Mouse (Mus musculus): Measurements from ENCODE around the gene Cd320. TPM values are rescaled to one million over a fixed set of nuclear protein-coding genes. Genes with fewer than 3 reads are reported as not detected.
"Not testable (repeated sequence)": the region's sequence is repeated elsewhere in the genome, so short reads cannot be mapped to it uniquely, and the experiment has no call there.

The Cd320 gene
- polyA plus RNA-seq, 1 experiment from 2014 or later: 74.0 TPM

DNA sequence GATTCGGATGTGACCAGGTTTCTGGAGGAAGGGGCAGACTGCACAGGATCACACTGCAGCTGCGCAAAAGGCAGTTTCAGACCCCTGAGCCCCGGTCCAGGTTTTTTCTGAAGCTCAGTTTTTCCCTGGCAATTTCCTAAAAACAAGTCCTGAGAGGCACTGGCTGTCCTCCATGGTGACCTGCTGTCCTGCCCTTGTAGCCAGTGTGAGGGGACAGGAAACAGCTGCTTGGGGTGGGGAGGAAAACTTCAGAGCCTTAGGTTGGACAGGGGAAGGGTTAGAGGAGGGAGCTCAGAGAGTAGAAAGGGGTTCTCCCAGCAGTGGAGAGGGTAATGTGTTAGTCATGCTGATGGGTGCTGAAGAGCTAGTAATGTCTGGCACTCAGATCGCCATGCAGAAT is 29.9 kb upstream of the Cd320 start:
- Histone ChIP-seq H3K4me3 (peak overlapping the region; percentile 6), H3K4me1 (peaks cover 48% of the 10 kb centered on the region), H3K36me3 (no peaks in the 10 kb centered on the region), H3K9me3 (no peaks in the 10 kb centered on the region), H3K4me2 (peak overlapping the region; percentile 90), H3K27ac (peak overlapping the region; percentile 65), H3K27me3 (no peaks in the 10 kb centered on the region), H3K9ac (0 out of 2 replicates have a peak overlapping the region, but pooled peaks have one; percentile 16)
- 36% methylated on average over 4 of the region's 4 CpGs for WGBS
- no peak for ATAC-seq (ENCODE audit: borderline replicate concordance, extremely low read depth, low FRiP score, low TSS enrichment)

DNA sequence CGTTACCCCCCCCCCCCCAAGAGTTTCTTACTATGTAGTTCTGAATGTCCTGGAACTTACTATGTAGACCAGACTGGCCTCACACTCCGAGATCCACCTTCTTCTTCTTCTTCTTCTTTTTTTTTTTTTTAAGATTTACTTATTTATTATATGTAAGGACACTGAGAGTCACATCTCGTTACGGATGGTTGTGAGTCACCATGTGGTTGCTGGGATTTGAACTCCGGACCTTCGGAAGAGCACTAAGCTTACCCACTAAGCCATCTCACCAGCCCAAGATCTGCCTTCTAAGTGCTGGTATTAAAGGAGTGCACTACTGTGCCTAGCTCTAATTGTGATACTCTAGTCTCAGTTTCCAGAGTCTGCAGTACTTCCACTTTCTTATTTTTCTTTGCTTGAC is 27.5 kb upstream of the Cd320 start:
- peaks cover 54% of the 10 kb centered on the region for H3K4me1 ChIP-seq
- 90% methylated on average over 5 of the region's 6 CpGs for WGBS
- no peak for ATAC-seq (ENCODE audit: borderline replicate concordance, extremely low read depth, low FRiP score, low TSS enrichment)
- H3K4me2 ChIP-seq: no peak overlapping the region
- H3K27ac ChIP-seq: no peak overlapping the region
- no peak overlapping the region for H3K4me3 ChIP-seq
- peaks cover 20% of the 10 kb centered on the region for H3K36me3 ChIP-seq
- no peaks in the 10 kb centered on the region for H3K27me3 ChIP-seq
- no peaks in the 10 kb centered on the region for H3K9me3 ChIP-seq
- H3K9ac ChIP-seq: no peak overlapping the region

GRCm38 (mm10) chr17:33816612-33817011 is 26.3 kb upstream of the Cd320 start:
- ATAC-seq (ENCODE audit: borderline replicate concordance, extremely low read depth, low FRiP score, low TSS enrichment): no peak
- Histone ChIP-seq H3K36me3 (peaks cover 32% of the 10 kb centered on the region), H3K9me3 (no peaks in the 10 kb centered on the region), H3K4me3 (peak overlapping the region; percentile 59), H3K27me3 (no peaks in the 10 kb centered on the region), H3K9ac (peak overlapping the region; percentile 69), H3K4me1 (peaks cover 44% of the 10 kb centered on the region), H3K4me2 (peak overlapping the region; percentile 86), H3K27ac (peak overlapping the region; percentile 97)
- WGBS: 25% methylated on average over 5 of the region's 5 CpGs

GRCm38 (mm10) chr17:33817184-33817968 is 25.5 kb upstream of the Cd320 start:
- no peaks in the 10 kb centered on the region for H3K27me3 ChIP-seq
- WGBS: under 1% methylated on average over 89 of the region's 89 CpGs
- peaks cover 42% of the 10 kb centered on the region for H3K4me1 ChIP-seq
- peak; percentile 97 for ATAC-seq (ENCODE audit: borderline replicate concordance, extremely low read depth, low FRiP score, low TSS enrichment)
- peaks cover 39% of the 10 kb centered on the region for H3K36me3 ChIP-seq
- H3K9ac ChIP-seq: peak overlapping the region; percentile 69
- H3K9me3 ChIP-seq: no peaks in the 10 kb centered on the region
- H3K27ac ChIP-seq: peak overlapping the region; percentile 97
- peak overlapping the region; percentile 86 for H3K4me2 ChIP-seq
- peak overlapping the region; percentile 59 for H3K4me3 ChIP-seq

GRCm38 (mm10) chr17:33817969-33818643 is 24.8 kb upstream of the Cd320 start:
- 17% methylated on average over 33 of the region's 33 CpGs for WGBS
- H3K9ac ChIP-seq: peak overlapping the region; percentile 65
- H3K27me3 ChIP-seq: no peaks in the 10 kb centered on the region
- H3K9me3 ChIP-seq: no peaks in the 10 kb centered on the region
- peaks cover 44% of the 10 kb centered on the region for H3K36me3 ChIP-seq
- peak overlapping the region; percentile 97 for H3K27ac ChIP-seq
- peak overlapping the region; percentile 86 for H3K4me2 ChIP-seq
- H3K4me3 ChIP-seq: peak overlapping the region; percentile 59
- peaks cover 42% of the 10 kb centered on the region for H3K4me1 ChIP-seq
- peak; percentile 23 for ATAC-seq (ENCODE audit: borderline replicate concordance, extremely low read depth, low FRiP score, low TSS enrichment)

- H3K4me1 ChIP-seq: peaks cover 44% of the 10 kb centered on the region
- ATAC-seq (ENCODE audit: borderline replicate concordance, extremely low read depth, low FRiP score, low TSS enrichment): no peak
- no peaks in the 10 kb centered on the region for H3K9me3 ChIP-seq
- no peak overlapping the region; the same call in 1 of the 2 replicates for H3K9ac ChIP-seq
- no peaks in the 10 kb centered on the region for H3K27me3 ChIP-seq
- H3K27ac ChIP-seq: no peak overlapping the region
- H3K4me2 ChIP-seq: peak overlapping the region; percentile 84
- WGBS: 66% methylated on average over 1 of the region's 1 CpGs
- peaks cover 44% of the 10 kb centered on the region for H3K36me3 ChIP-seq
- H3K4me3 ChIP-seq: no peak overlapping the region
Observed at GRCm38 (mm10) chr17:33822436-33822959, 20.4 kb upstream of the Cd320 start.

GRCm38 (mm10) chr17:33823171-33823570 is 19.7 kb upstream of the Cd320 start:
- Histone ChIP-seq H3K4me1 (peaks cover 43% of the 10 kb centered on the region), H3K4me2 (peak overlapping the region; percentile 84), H3K4me3 (peak overlapping the region; percentile 67), H3K36me3 (peaks cover 44% of the 10 kb centered on the region), H3K9ac (peak overlapping the region; percentile 69)
- 70% methylated on average over 8 of the region's 8 CpGs for WGBS
- H3K9me3 ChIP-seq; ATAC-seq (ENCODE audit: borderline replicate concordance, extremely low read depth, low FRiP score, low TSS enrichment); H3K27ac ChIP-seq; H3K27me3 ChIP-seq: not testable (repeated sequence)

GRCm38 (mm10) chr17:33824084-33824996 is 18.6 kb upstream of the Cd320 start, which contains the start of the genes Rps28 and Ndufa7:
Gene Rps28, minus strand, starts transcription at chr17:33824562.
Gene Ndufa7, plus strand, starts transcription at chr17:33824572.
- no peaks in the 10 kb centered on the region for H3K27me3 ChIP-seq
- H3K4me2 ChIP-seq: peak within 1 kb of the TSS; percentile 84
- H3K36me3 ChIP-seq: peaks cover 41% of the 10 kb centered on the region
- peak within 1 kb of the TSS; percentile 69 for H3K9ac ChIP-seq
- H3K4me1 ChIP-seq: peaks cover 47% of the 10 kb centered on the region
- H3K4me3 ChIP-seq: peak within 1 kb of the TSS; percentile 67
- ATAC-seq (ENCODE audit: borderline replicate concordance, extremely low read depth, low FRiP score, low TSS enrichment): peak; percentile 92
- WGBS: under 1% methylated on average over 51 of the region's 51 CpGs
- H3K9me3 ChIP-seq: no peaks in the 10 kb centered on the region
- peak within 1 kb of the TSS; percentile 85 for H3K27ac ChIP-seq

DNA sequence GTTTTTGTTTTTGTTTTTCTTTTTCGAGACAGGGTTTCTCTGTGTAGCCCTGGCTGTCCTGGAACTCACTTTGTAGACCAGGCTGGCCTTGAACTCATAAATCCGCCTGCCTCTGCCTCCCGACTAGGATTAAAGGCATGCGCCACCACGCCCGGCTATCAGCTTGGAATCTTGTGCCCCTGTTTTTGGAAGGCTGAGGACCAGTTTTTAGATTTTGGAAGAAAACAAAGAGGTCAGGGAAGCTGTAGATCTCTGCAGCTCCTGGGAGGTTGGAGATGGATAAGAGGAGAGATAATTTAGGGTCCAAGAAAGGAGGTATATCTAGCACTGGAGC is 17.9 kb upstream of the Cd320 start:
- H3K4me3 ChIP-seq: peak overlapping the region; percentile 67
- not testable (repeated sequence) for H3K27me3 ChIP-seq; H3K9me3 ChIP-seq; ATAC-seq (ENCODE audit: borderline replicate concordance, extremely low read depth, low FRiP score, low TSS enrichment)
- 5% methylated on average over 6 of the region's 6 CpGs for WGBS
- peaks cover 50% of the 10 kb centered on the region for H3K4me1 ChIP-seq
- H3K4me2 ChIP-seq: peak overlapping the region; percentile 61
- H3K9ac ChIP-seq: peak overlapping the region; percentile 69
- H3K27ac ChIP-seq: peak overlapping the region; percentile 85
- H3K36me3 ChIP-seq: peaks cover 41% of the 10 kb centered on the region

DNA sequence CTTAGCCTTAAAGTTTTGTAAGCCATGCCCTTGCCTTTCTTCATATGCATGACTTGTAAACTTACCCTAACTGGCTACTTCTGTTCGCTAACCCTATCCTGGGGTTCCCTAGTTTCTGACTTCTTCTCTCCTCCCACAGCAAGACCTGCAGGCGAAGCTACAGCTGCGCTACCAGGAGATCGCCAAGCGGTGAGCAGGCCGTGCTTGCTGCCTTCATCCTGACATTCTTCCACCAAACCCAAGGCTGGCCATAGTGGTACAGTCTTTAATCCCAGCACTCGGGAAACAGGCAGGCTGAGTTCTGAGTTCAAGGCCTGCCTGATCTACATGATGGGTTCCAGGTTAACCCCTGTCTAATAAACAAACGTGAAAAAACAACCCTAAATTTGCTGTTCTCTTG is 17.4 kb upstream of the Cd320 start:
- 81% methylated on average over 8 of the region's 8 CpGs for WGBS
- Histone ChIP-seq H3K9me3 (no peaks in the 10 kb centered on the region), H3K4me3 (peak overlapping the region; percentile 67), H3K27ac (no peak overlapping the region), H3K4me1 (peaks cover 50% of the 10 kb centered on the region), H3K36me3 (peaks cover 41% of the 10 kb centered on the region), H3K9ac (peak overlapping the region; percentile 69; the same call in 1 of the 2 replicates), H3K27me3 (no peaks in the 10 kb centered on the region), H3K4me2 (peak overlapping the region; percentile 61)
- ATAC-seq (ENCODE audit: borderline replicate concordance, extremely low read depth, low FRiP score, low TSS enrichment): no peak

DNA sequence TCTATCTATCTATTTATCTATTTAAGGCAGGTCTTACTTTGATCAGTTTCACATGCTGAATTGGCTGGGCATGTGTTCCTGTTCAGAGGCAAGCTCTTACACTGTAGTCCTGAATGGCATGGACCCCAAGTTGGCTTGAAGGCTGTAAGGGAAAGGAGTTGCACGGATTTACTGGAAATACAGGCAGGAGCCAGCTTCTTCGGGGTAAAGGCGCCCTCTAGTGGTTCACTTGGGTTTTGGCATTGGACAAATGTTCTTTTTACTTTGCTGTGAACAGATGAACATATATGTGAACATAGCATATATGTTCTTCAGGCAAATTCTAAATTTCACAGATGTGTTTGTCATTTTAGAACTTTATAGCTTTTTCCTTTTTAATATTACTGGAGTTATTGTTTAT is 16.0 kb upstream of the Cd320 start:
- no peak overlapping the region for H3K4me3 ChIP-seq
- H3K9ac ChIP-seq: no peak overlapping the region
- H3K27me3 ChIP-seq: no peaks in the 10 kb centered on the region
- WGBS: 1% methylated on average over 3 of the region's 3 CpGs
- peaks cover 47% of the 10 kb centered on the region for H3K4me1 ChIP-seq
- H3K27ac ChIP-seq: no peak overlapping the region
- H3K36me3 ChIP-seq: peaks cover 38% of the 10 kb centered on the region
- H3K4me2 ChIP-seq: no peak overlapping the region
- no peaks in the 10 kb centered on the region for H3K9me3 ChIP-seq
- ATAC-seq (ENCODE audit: borderline replicate concordance, extremely low read depth, low FRiP score, low TSS enrichment): no peak
